Mouse (Mus musculus): ENCODE data around the gene AI413582.

AI413582 gene

DNA sequence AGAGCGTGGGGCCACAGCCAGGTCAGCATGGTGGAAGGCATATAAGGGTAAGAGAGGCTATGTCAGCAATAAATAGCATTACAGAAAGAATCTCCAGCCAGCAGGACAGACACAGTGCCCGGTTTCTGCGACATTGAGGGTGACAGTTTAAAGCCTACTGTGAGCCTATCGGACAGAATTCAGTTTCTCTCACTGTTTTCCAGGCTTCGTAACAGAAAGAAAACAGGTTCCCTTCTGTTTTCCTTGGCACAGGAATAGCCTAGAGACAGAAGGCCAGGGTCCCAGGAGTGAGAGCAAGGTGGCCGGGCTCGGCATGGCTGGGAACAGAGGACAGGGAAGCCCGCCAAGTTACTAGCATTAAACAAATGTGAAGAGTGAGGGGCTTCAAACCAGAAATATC is 14.3 kb upstream of the AI413582 start:
- no peak for DNase-seq (ENCODE audit: low read depth, low spot score)

DNA sequence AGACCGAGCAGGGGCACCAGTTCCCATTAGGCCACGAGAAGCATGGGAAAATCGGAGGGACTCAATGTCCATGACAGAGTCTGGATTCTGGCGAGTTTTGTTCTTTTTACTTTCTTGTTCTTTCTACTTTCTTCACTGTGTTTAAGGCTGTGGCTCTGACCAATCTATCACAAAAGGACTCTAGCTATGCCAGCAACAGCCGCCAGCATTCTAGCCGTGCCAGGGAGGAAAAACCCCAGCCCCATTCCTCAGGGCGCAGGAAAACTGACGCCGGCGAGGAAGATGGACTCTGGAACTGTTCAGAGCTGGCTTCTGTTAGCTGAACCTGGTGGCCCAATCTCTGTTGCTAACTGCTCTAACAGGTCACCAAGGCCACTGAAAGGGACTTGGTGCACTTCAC is 12.9 kb upstream of the AI413582 start:
- no peak for DNase-seq (ENCODE audit: low read depth, low spot score)

DNA sequence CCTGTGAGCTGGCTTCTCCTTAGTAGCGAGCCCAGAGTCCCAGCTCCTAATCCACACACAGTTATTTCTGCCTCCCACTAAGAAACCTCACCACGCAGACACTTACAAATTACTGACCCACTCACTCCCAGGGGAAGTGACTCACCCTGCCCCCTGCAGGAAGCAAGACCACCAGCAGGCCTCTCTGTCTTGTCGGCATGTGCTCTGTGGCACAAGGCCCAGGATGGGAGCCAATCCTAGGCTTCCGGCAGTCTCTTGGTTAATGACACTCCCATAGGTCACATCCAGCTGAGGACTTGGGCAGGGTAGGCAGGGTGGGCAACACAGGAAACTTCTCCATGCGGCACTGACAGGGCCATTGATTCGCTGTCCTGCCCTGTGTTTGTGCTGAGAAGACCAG is 11.9 kb upstream of the AI413582 start:
- no peak for DNase-seq (ENCODE audit: low read depth, low spot score)

DNA sequence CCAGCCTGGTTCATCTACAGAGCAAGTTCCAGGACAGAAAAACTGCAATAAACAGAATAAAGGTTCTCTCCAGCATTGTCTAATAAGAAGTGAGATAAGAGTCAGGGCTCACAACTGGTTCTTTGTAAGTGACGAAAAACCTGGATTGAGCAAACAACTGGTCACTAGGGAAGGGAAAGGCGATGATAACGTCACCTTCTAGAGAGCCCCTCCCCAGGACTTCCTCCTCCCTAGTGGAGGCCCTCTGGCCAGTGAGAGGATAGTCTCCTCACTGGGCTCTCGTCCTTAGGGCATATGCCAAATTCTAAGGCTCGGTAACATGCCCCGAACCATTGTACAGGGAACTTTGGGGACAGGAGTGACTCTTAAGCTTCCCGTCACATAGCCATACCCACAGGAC is 10.5 kb upstream of the AI413582 start:
- DNase-seq (ENCODE audit: low read depth, low spot score): no peak

DNA sequence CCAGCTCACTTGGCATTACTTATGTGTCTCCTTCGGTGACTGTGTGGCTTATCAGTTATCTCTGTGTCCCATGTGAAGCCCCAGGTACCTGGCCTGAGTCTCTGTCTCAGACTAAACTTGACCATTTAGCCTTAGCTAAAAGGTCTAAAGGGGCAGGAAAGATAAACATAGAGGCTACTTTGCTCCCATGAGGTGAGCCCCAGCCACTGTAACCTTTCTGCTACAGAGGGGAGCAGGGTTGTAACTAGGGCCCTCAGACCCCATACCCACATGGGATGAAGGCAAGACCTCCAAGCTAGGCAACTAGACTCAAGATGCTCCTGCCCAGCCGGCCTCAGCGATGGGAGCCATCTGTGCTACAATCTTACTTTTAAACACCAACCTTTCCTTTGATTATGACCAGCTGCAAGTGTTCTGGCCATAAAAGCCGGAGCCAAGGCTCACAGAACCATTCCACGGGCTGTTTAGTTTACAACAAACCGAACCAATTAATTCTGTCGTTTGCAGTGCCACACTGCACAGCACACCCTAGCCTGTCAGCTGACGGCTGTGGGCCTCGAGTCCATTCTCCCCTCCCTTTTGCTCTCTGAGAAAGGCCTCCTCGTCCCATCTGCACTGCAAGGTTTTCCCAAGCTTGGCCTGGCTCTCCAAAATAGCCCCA is 9.7 kb upstream of the AI413582 start:
- DNase-seq (ENCODE audit: low read depth, low spot score): no peak

DNA sequence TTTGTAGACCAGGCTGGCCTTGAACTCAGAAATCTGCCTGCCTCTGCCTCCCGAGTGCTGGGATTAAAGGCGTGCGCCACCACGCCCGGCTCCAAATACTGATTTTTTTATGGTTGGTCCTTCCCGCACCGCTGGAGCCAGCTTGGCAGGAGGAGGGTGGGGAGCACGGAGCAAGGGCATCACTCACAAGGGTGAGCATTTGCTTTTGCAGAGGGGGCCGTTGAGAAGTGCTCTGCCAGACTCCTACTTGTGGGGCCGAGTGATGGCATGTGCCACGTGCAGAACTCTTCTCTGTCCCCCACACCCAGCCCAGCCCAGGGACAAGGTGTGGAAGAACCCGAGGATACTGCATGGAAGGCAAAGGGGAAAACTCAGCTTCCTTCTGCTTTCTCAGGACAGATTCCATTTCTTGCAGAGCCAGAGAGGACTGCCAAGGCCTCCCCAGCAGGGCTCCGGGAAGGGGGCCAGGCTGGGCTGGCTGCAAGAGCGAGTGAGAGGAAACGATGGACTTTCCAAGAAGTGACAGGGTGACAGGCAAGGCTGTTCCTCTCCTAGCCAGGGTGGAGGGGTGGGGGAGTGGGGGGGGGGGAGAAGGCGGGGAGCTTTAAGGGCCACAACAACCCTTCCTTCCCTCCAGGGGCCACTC is 9.0 kb upstream of the AI413582 start:
- DNase-seq (ENCODE audit: low read depth, low spot score): no peak

DNA sequence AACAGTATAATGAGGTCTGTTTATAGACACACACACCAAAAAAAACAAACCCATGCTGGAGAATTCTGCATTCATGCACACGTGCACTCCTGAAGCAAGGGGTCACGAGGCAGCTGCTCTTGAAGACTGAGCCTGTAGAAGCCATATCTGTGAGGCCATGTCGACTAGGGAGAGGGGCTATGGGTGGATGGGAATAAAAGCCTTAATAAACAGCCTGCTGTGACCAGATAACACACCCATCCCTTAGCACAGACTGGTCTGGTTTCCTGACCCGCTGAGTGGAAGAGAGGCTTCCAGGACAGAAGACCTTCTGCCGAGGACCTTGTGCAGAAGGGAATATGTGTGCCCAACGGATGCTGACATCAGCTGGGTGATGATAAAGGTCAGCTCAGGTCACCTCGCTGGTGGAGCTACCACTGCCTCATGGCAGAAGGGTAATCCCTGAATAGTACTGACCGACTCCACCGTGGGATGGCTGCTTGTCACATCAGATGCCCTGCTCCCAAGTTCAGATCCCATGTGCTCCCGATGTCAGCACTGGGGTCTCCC is 8.3 kb upstream of the AI413582 start:
- no peak for DNase-seq (ENCODE audit: low read depth, low spot score)

DNA sequence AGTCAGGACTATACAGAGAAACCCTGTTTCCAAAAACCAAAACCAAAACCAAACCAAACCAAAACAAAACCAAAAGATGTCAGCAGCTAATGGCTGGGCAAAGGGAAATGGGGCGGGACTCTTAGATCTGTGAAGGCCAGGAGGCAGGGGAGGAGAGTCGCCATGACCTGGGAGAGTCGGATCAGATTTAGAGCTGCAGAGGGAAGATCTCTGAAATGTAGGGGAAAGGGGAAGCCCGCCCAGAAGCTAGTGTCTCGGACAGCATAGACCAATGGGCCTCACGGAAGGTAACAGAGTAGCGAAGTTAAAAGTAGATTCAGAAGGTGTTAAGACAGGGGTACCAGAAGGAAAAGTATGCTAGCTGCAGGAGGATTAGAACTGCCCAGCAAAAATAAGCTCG is 5.8 kb upstream of the AI413582 start:
- DNase-seq (ENCODE audit: low read depth, low spot score): no peak

DNA sequence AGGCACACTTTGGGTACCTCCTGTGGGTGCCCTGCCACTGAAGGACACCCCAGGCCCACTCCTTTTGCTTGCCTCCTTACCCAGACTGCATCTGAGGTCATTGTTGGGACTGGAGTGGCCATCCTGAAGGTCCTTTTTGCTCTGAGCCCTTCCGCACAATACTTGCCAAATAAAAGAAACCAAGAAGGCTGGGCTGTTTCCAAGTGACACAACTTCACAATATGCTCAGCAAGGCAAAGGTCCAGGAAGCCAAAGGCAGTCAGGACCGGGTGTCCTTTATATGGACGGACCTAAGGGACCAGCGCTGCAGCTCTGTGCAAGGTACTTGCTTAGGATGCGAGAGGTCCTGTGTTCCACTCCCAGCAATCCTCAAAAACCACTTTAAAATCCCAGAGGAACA is 2.7 kb upstream of the AI413582 start:
- DNase-seq (ENCODE audit: low read depth, low spot score): no peak

DNA sequence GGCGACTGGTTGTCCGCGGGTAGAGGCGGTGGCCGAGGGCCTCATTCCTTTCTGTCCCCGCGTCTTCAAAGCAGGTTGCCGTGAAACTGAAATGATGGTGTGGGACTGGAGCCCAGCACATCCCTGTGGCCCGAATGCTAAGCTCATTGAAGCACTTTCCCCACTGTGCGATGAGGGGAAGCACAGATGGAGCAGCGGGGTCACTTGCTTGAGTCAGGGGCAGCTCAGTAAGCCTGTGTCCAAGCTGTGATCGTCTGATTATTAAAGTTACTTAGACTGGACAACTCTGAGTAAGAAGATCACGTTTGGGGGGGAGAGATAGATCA is 349 bp upstream of the AI413582 start:
- DNase-seq (ENCODE audit: low read depth, low spot score): no peak

DNA sequence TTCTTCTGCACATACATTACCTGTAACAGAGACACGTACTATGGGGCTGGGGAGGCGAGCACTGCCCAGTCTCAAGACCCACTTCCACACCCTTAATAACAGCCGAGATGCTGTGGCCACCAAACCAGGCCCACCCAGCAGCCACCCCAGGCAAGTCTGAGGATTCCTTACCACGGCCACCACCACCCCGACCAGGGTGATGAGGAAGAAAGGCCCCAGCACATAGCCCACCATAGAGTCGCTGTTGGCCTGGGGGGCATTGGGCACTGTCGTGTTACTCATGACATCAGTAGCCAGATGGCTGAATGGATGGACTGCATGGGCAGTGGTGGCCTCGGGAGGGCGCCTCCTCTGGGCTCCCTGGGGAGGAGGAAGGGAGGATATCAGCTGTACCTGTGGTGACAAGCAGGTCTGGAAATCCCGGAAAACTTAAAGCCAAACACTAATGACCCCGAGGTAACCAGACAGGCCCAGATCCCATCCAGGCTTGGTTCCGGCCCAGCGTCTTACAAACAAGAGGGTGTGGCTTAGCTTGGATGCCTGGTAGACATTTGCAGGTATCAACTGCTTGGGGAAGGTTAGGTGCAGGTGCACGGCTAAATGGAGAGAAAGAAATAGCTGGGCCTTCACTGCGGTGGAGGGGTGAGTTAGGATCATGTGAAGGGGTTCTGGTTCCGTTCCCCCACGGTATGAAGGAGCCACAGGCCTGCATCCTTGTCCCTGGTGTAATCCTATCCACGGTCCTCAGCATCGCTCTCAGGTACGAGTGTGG is 979 bp downstream of the AI413582 start:
- DNase-seq (ENCODE audit: low read depth, low spot score): no peak

DNA sequence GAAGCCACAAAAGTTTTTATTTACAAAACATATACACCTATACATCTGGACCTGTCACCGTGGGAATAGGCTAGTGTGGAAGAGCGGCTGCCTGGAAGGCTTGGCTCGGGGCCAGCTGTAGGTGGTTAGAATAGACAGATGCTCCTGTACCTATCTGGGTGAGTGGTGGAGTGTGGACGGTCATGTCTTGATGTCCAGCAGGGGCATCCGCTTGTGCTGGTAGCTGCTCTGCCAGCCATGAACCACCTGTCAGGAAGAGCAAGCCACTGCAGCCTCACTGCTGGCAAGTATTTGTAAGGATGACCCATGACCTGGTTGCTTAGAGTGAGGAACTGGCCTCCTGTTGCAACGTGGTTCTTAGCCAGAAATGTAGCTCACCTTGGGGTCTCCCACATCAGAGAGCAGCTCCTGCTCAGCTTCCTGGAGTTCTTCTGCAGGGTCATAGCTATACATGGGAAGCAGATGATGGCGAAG is 1.7 kb downstream of the AI413582 start:
- no peak for DNase-seq (ENCODE audit: low read depth, low spot score)

DNA sequence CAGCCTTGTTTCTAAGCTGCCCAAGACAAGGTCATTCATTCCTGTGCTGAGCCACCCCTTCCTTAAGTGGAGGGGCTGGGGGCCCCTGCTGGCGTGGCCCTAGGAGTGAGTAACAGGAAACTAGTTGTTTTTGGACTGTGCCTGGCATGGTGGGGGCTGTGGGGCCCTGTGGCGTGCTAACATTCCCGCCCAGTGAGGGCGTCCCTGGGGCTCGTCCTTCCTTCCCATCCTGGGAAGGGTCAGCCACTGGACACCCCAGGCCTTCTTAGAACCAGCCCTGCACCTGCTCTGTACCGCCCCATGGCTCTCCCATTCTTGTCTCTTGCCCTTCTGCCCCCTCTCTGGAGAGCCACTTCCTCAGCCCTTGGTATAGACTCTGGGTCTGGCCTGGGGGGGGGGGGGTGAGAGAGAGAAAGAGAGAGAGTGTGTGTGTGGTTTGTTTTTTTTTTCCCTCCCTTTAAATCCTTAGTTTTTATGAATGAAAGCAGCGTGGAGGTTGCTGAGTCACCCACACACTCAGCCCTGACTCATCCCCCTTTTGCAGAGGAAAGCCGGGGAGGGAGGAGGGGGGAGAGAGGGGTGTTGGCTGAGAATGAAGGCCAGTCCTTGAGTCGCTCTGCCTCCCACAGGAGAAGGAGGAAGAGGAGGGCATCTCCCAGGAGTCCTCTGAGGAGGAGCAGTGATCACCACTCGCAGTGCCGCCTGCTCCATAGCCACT is 3.6 kb downstream of the AI413582 start:
- no peak for DNase-seq (ENCODE audit: low read depth, low spot score)

DNA sequence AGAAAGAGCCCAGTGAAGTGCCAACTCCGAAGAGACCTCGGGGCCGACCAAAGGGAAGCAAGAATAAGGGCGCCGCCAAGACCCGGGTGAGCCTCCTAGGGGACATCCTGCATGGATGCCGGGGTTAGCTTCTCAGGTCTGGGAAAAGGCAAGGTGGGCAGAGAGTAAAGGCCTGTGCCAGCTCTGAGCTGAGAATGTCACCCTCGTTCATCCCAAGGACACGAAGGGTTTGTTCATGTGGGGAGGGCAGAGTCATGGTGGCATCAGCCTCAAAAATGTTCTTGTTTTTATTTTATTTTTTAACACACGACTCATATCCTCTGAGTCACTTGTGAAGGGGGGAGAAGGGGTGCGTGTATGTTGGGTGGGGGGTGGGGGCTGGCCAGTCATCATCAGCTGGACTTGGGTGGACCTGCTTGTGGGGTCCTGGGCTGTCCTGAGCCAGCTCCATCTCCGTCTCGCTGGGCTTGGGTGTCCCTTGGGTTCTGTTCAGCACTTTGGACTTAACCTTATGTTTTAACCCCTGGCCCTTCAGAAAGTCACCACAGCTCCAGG is 4.6 kb downstream of the AI413582 start:
- no peak for DNase-seq (ENCODE audit: low read depth, low spot score)

DNA sequence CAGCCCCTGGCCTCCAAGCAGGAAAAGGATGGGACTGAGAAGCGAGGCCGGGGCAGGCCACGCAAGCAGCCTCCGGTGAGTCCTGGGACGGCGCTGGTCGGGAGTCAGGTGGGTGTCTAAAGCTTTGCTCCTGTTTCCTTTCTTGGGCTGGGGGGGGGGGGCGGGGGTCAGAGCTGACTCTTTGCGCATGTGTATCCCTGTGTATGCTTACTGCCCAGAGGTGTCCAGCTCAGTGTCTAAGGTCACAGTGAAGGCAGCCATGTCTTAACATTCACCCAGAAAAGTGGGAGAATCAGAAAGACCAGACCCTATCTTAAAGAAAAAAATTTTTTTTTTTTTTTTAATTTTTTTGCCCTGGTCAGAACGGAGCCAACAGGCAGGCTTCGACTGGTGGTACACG is 6.0 kb downstream of the AI413582 start:
- DNase-seq (ENCODE audit: low read depth, low spot score): no peak

DNA sequence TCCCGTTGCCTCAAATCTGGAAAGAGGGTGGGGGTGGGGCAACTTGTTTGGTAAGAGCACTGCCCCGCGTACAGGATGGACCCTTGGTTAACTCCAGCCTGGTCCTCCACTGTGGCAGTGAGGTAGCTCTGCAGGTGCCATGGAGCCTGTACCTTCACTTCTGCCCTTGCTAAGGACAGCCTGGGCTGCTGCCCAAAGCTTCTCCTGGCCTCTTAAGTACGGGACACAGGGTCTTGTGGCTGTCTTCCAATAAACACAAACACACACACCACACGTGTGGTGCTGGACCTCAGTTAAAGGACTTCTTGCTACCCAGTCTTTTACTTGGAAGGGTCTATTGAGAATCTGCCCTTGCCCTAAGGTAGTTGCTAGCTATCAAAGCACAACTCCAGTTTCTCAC is 6.7 kb downstream of the AI413582 start:
- DNase-seq (ENCODE audit: low read depth, low spot score): no peak

DNA sequence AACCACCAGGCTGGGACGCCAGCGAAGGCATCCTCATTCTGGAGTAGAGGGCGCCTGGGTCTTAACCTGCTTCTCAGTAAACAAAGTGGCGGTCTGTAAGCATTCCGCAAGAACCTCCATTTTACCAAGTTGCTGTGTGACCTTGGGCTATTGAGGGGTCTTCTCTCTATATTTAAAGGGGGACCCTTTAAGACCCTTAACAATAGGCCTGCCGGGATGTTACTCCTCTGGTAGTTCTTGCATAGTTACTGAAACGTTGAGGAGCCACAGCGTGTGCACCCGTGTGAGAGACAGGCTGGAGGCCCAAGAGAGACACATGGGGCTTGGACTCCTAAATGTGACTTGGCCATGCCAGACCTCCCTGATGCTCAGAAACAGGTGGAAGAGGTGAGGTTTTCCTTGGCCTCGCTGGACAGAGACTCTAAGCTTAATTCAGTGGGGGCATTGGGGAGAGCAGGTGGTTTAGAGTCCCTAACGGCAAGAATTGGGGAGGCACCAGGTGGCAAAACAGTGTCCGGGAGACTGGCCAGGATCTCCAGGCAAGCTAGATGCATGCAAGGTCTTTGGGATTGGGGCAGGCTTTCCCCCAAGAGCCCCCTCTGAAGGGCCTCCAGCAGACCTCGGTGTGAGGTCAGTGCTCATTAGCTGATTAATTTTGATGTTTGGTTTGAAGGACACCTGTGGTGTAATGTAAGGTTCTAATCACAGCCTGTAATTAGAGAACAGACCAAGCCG is 7.5 kb downstream of the AI413582 start:
- no peak for DNase-seq (ENCODE audit: low read depth, low spot score)

DNA sequence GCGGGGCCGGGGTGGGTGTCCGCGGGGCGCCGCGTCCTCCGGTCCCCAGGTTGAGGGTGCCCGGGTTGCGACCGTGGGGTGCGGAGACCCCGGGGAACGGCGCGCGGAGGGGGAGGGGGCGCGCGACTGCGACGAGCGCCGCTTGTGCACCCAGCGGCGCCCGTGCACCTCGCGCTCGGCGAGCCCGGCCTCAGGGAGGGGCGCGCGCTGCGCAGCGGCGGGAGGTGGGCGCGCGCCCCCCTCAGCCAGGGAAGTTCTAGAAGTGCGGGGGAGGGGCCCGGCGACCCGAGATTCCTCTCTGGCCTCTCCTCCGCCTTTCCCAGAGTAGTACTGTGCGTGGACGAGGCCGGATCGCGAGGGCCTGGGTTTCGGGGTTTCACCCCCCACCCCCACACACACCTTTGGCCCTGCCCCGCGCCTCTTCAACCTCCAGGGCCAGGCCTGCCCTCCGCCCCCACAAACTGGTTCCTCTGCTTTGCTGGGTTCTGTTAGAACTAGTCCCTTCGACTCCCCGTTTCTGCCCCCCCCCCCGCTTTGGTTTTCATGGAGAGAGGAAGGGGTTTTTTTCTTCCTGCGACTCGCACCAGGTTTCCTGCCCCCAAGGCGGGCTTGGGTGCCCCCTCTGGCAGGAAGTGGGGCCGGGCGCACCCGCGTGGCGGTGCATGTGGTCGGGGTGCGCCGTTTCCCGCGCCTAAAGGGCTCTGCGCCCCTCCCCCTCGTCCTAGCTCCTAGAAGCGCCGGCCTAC is 8.2 kb downstream of the AI413582 start:
- peak; percentile 56 for DNase-seq (ENCODE audit: low read depth, low spot score)

DNA sequence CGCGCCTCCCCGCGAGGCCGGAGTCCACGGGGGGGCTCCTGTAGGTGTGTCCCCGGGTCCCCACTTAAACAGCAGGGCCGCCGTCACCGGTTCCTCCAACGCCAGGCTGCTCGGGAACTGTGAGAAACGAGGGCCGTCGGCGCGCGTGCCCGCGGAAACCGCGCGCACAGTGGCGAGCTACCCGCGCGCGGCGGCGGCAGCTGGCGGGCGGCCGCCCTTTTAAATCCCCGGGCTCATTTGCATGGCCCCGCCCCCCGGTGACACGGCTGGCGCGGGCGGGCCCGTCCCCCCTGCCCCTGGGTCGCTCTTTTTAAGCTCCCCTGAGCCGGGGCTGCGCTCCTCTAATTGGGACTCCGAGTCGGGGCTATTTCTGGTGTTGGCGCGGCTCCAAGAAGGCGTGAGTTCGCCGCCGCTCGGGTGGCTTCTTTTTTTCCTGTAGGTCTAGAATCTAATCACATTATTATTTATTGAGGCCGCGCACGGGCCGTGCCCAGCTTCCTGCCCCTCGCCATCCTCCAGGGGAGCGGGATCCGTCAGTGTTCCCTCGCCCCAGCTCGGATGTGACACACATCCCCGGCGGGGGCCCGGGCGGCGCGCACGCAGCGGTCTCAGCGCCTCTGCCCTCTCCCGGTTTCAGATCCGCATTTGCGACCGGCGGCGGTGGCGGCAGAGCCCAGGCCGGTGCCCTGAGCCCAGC is 9.1 kb downstream of the AI413582 start, which contains the start of gene Hmga1:
Hmga1 (plus strand) TSS at position 183 of the 697 bp plus-strand sequence.
- DNase-seq (ENCODE audit: low read depth, low spot score): peak; percentile 90
